In genomic region chr2:141582431-141582830, GRCm38 (mm10) we compare ENCODE assay signal across 24 mouse cellular contexts.
DNase-seq lines count a peak whose midpoint lies in the region; ATAC-seq and TF ChIP-seq lines count a peak whose summit lies in the region.
"Had no signal": no experiment of that assay in that cellular context is flagged by ENCODE, and none has a peak within 500 bp of the region (broad histone marks: within the 10 kb centered on the region; RNA-seq: fewer than 3 reads in every experiment).

No protein-coding gene starts in this region.

- peak; percentile 56; the same call in 1 of the 2 replicates for ATAC-seq in hindbrain, embryonic 11.5 days (ENCODE audit: low FRiP score)
- no peak for ATAC-seq in midbrain, embryonic 11.5 days (ENCODE audit: low FRiP score)
- ATAC-seq in midbrain, embryonic 13.5 days: no peak
- 0 out of 2 replicates have a peak, but pooled peaks have one; percentile 42 for ATAC-seq in midbrain, embryonic 16.5 days
- ATAC-seq in midbrain, postnatal 0 days (ENCODE audit: low FRiP score): no peak
- ATAC-seq in limb, embryonic 12.5 days (ENCODE audit: insufficient number of reproducible peaks, insufficient read depth, low FRiP score, low TSS enrichment, low read depth): no peak
- ATAC-seq: activated CD4-positive, CD25-positive, alpha-beta regulatory T cell, adult 4 months; forebrain, embryonic 13.5 days; forebrain, embryonic 16.5 days had no signal

- H3K9me3 ChIP-seq in hindbrain, embryonic 11.5 days (ENCODE audit: control insufficient read depth, low read length): no peaks in the 10 kb centered on the region
- no peaks in the 10 kb centered on the region for H3K9me3 ChIP-seq in hindbrain, embryonic 10.5 days
- H3K9me3 ChIP-seq in midbrain, embryonic 11.5 days (ENCODE audit: control insufficient read depth, low read length): no peaks in the 10 kb centered on the region
- H3K9me3 ChIP-seq in midbrain, embryonic 13.5 days: no peaks in the 10 kb centered on the region
- no peaks in the 10 kb centered on the region for H3K9me3 ChIP-seq in midbrain, embryonic 16.5 days (replicated peaks; ENCODE audit: control insufficient read depth, low read length, poor library complexity, severe bottlenecking)
- H3K9me3 ChIP-seq in midbrain, postnatal 0 days (ENCODE audit: low read length): no peaks in the 10 kb centered on the region
- no peaks in the 10 kb centered on the region for H3K9me3 ChIP-seq in limb, embryonic 12.5 days
- H3K9me3 ChIP-seq: embryonic facial prominence, embryonic 10.5 days; embryonic facial prominence, embryonic 13.5 days; forebrain, embryonic 10.5 days; forebrain, embryonic 13.5 days; heart, embryonic 10.5 days; heart, embryonic 13.5 days; hindbrain, embryonic 13.5 days had no signal

- no peaks in the 10 kb centered on the region for H3K36me3 ChIP-seq in hindbrain, embryonic 11.5 days (ENCODE audit: control insufficient read depth, insufficient read depth, low read length)
- H3K36me3 ChIP-seq in hindbrain, embryonic 10.5 days: no peaks in the 10 kb centered on the region
- H3K36me3 ChIP-seq in midbrain, embryonic 11.5 days (ENCODE audit: control insufficient read depth, insufficient read depth, low read length): no peaks in the 10 kb centered on the region
- H3K36me3 ChIP-seq in midbrain, embryonic 13.5 days: no peaks in the 10 kb centered on the region
- H3K36me3 ChIP-seq in midbrain, embryonic 16.5 days (ENCODE audit: control insufficient read depth, insufficient read depth, low read length): no peaks in the 10 kb centered on the region
- no peaks in the 10 kb centered on the region for H3K36me3 ChIP-seq in midbrain, postnatal 0 days (ENCODE audit: insufficient read depth, low read length)
- H3K36me3 ChIP-seq in limb, embryonic 12.5 days: no peaks in the 10 kb centered on the region
- H3K36me3 ChIP-seq: embryonic facial prominence, embryonic 10.5 days; embryonic facial prominence, embryonic 13.5 days; forebrain, embryonic 10.5 days; heart, embryonic 10.5 days; heart, embryonic 13.5 days; hindbrain, embryonic 13.5 days had no signal

- no peak overlapping the region for H3K9ac ChIP-seq in hindbrain, embryonic 11.5 days (ENCODE audit: low read depth, low read length)
- no peak overlapping the region for H3K9ac ChIP-seq in midbrain, embryonic 11.5 days (ENCODE audit: low read length)
- H3K9ac ChIP-seq in midbrain, embryonic 13.5 days (replicated peaks): no peak overlapping the region
- H3K9ac ChIP-seq in midbrain, embryonic 16.5 days (ENCODE audit: low read depth, low read length): no peak overlapping the region
- H3K9ac ChIP-seq in midbrain, postnatal 0 days (replicated peaks; ENCODE audit: low read length, poor library complexity, severe bottlenecking): no peak overlapping the region
- no peak overlapping the region for H3K9ac ChIP-seq in limb, embryonic 12.5 days (replicated peaks)
- H3K9ac ChIP-seq: embryonic facial prominence, embryonic 13.5 days; forebrain, embryonic 13.5 days; heart, embryonic 13.5 days; hindbrain, embryonic 13.5 days had no signal

- no peak overlapping the region for H3K4me3 ChIP-seq in hindbrain, embryonic 11.5 days (ENCODE audit: low read depth, low read length)
- no peak overlapping the region for H3K4me3 ChIP-seq in hindbrain, embryonic 10.5 days
- H3K4me3 ChIP-seq in midbrain, embryonic 11.5 days (ENCODE audit: low read depth, low read length): no peak overlapping the region
- no peak overlapping the region for H3K4me3 ChIP-seq in midbrain, embryonic 13.5 days (replicated peaks)
- H3K4me3 ChIP-seq in midbrain, embryonic 16.5 days (ENCODE audit: low read depth, low read length): no peak overlapping the region
- no peak overlapping the region for H3K4me3 ChIP-seq in midbrain, postnatal 0 days (ENCODE audit: low read depth, low read length)
- H3K4me3 ChIP-seq in limb, embryonic 12.5 days (replicated peaks): no peak overlapping the region
- H3K4me3 ChIP-seq: embryonic facial prominence, embryonic 10.5 days; embryonic facial prominence, embryonic 13.5 days; forebrain, embryonic 10.5 days; forebrain, embryonic 13.5 days; heart, adult 2 months; heart, embryonic 10.5 days; heart, embryonic 13.5 days; hindbrain, embryonic 13.5 days had no signal

- TF ChIP-seq CTCF in midbrain, postnatal 0 days (IDR thresholded peaks at IDR 0.05): no peak

- no peak for DNase-seq in hindbrain, embryonic 11.5 days (ENCODE audit: low spot score)
- no peak for DNase-seq in hindbrain, embryonic 10.5 days (ENCODE audit: low spot score)
- peak; percentile 72 for DNase-seq in midbrain, embryonic 11.5 days (ENCODE audit: low spot score, missing footprints)
- no peak for DNase-seq in midbrain, postnatal 0 days (ENCODE audit: low spot score)
- no peak for DNase-seq in thymus, postnatal 36 days
- DNase-seq: adrenal gland, adult 8-10 months; adrenal gland, postnatal 25 days; gastrocnemius, postnatal 10 days; gastrocnemius, postnatal 36 days; heart, adult 2 months; heart, postnatal 14 days; heart, postnatal 4 days had no signal

- H3K27ac ChIP-seq in hindbrain, embryonic 11.5 days (ENCODE audit: low read depth, low read length): no peak overlapping the region
- H3K27ac ChIP-seq in hindbrain, embryonic 10.5 days: no peak overlapping the region
- H3K27ac ChIP-seq in midbrain, embryonic 11.5 days (ENCODE audit: low read depth, low read length): no peak overlapping the region
- no peak overlapping the region for H3K27ac ChIP-seq in midbrain, embryonic 13.5 days
- H3K27ac ChIP-seq in midbrain, embryonic 16.5 days (ENCODE audit: low read length): no peak overlapping the region
- H3K27ac ChIP-seq in midbrain, postnatal 0 days (ENCODE audit: low read depth, low read length): no peak overlapping the region
- H3K27ac ChIP-seq in limb, embryonic 12.5 days: peak overlapping the region; percentile 79; the same call in 1 of the 2 replicates
- H3K27ac ChIP-seq: forebrain, embryonic 13.5 days; heart, adult 2 months; heart, embryonic 10.5 days; heart, embryonic 13.5 days; hindbrain, embryonic 13.5 days had no signal

- H3K4me1 ChIP-seq in hindbrain, embryonic 11.5 days (replicated peaks; ENCODE audit: control insufficient read depth, insufficient read depth, low read length): no peaks in the 10 kb centered on the region
- H3K4me1 ChIP-seq in hindbrain, embryonic 10.5 days (replicated peaks): peaks cover 6% of the 10 kb centered on the region
- peaks cover 4% of the 10 kb centered on the region; the same call in 1 of the 2 replicates for H3K4me1 ChIP-seq in midbrain, embryonic 11.5 days (ENCODE audit: control insufficient read depth, insufficient read depth, low read length)
- H3K4me1 ChIP-seq in midbrain, embryonic 13.5 days (replicated peaks): peaks cover 9% of the 10 kb centered on the region
- H3K4me1 ChIP-seq in midbrain, embryonic 16.5 days (ENCODE audit: control insufficient read depth, insufficient read depth, low read length): peaks cover 2% of the 10 kb centered on the region; the same call in 1 of the 2 replicates
- no peaks in the 10 kb centered on the region for H3K4me1 ChIP-seq in midbrain, postnatal 0 days (ENCODE audit: insufficient read depth, low read length)
- peaks cover 42% of the 10 kb centered on the region for H3K4me1 ChIP-seq in limb, embryonic 12.5 days (replicated peaks)
- H3K4me1 ChIP-seq: embryonic facial prominence, embryonic 10.5 days had no signal

- H3K27me3 ChIP-seq in hindbrain, embryonic 11.5 days (ENCODE audit: control insufficient read depth, insufficient read depth, low read length): no peaks in the 10 kb centered on the region
- H3K27me3 ChIP-seq in hindbrain, embryonic 10.5 days (ENCODE audit: insufficient read depth, poor library complexity, severe bottlenecking): no peaks in the 10 kb centered on the region
- no peaks in the 10 kb centered on the region for H3K27me3 ChIP-seq in midbrain, embryonic 11.5 days (ENCODE audit: control insufficient read depth, insufficient read depth, low read length)
- H3K27me3 ChIP-seq in midbrain, embryonic 13.5 days: no peaks in the 10 kb centered on the region
- H3K27me3 ChIP-seq in midbrain, embryonic 16.5 days (ENCODE audit: control insufficient read depth, insufficient read depth, low read depth, low read length): no peaks in the 10 kb centered on the region
- H3K27me3 ChIP-seq in midbrain, postnatal 0 days (ENCODE audit: insufficient read depth, low read length): no peaks in the 10 kb centered on the region
- no peaks in the 10 kb centered on the region for H3K27me3 ChIP-seq in limb, embryonic 12.5 days
- H3K27me3 ChIP-seq: embryonic facial prominence, embryonic 13.5 days; forebrain, embryonic 13.5 days; heart, embryonic 13.5 days; hindbrain, embryonic 13.5 days had no signal

- no peak overlapping the region for H3K4me2 ChIP-seq in hindbrain, embryonic 11.5 days (replicated peaks; ENCODE audit: low read depth, low read length)
- H3K4me2 ChIP-seq in midbrain, embryonic 11.5 days: no peak overlapping the region
- no peak overlapping the region for H3K4me2 ChIP-seq in midbrain, embryonic 13.5 days (replicated peaks)
- no peak overlapping the region for H3K4me2 ChIP-seq in midbrain, embryonic 16.5 days (ENCODE audit: low read length)
- H3K4me2 ChIP-seq in midbrain, postnatal 0 days (ENCODE audit: low read depth, low read length, poor library complexity, severe bottlenecking): no peak overlapping the region
- H3K4me2 ChIP-seq in limb, embryonic 12.5 days: no peak overlapping the region
- H3K4me2 ChIP-seq: embryonic facial prominence, embryonic 13.5 days; forebrain, embryonic 13.5 days; heart, embryonic 13.5 days; hindbrain, embryonic 13.5 days had no signal

- WGBS in hindbrain, embryonic 11.5 days: 76% methylated on average over 3 of the region's 3 CpGs
- 73% methylated on average over 3 of the region's 3 CpGs for WGBS in hindbrain, embryonic 10.5 days
- 88% methylated on average over 3 of the region's 3 CpGs for WGBS in midbrain, embryonic 11.5 days
- WGBS in midbrain, embryonic 13.5 days: 69% methylated on average over 3 of the region's 3 CpGs
- 63% methylated on average over 3 of the region's 3 CpGs for WGBS in midbrain, embryonic 16.5 days
- WGBS in midbrain, postnatal 0 days: 64% methylated on average over 3 of the region's 3 CpGs
- WGBS in limb, embryonic 12.5 days: 75% methylated on average over 3 of the region's 3 CpGs

Comparison
In these comparisons a context has a peak if more than half of its experiments do, and no peak if none do; other contexts are left out.
1. ATAC-seq: peak in hindbrain, embryonic 11.5 days (single experiment) and midbrain, embryonic 16.5 days (single experiment); none in midbrain, embryonic 11.5 days (single experiment), midbrain, embryonic 13.5 days (single experiment), midbrain, postnatal 0 days (single experiment) and limb, embryonic 12.5 days (single experiment).